Comparison of ENCODE assay signal across 8 mouse cellular contexts in the genomic region with DNA sequence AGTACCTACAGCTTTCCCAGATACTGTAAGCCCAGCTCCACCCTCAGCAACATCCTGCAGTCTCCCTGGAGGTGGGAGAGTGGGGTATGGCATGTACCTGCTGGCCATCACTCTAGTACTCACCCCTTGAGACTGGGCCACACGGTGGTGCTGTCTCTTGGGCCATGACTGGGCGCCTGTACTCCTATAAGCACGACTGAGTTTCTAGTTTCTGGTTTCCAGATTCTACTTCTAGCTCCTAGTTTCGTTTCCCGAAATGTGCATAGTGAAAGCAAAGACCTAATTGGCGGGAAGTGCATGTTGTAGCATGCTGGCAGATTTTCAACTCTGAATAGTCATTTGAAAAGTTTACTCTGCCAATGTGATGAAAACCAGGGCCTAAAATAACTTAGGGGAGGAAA. TPM values are rescaled to one million over a fixed set of nuclear protein-coding genes. Genes with fewer than 3 reads are reported as not detected.
DNase-seq lines count a peak whose midpoint lies in the region; ATAC-seq and TF ChIP-seq lines count a peak whose summit lies in the region.

Phf11d (minus strand) TSS at position 227 of the 401 bp plus-strand sequence.

- WGBS in heart, embryonic 11.5 days (ENCODE audit: insufficient replicate concordance), result 71% methylated on average over 6 of the region's 6 CpGs
- 73% methylated on average over 6 of the region's 6 CpGs for WGBS in kidney, postnatal 0 days

- H3K4me1 ChIP-seq in heart, embryonic 11.5 days (ENCODE audit: control insufficient read depth, insufficient read depth, low read length), result peaks cover 6% of the 10 kb centered on the region
- no peaks in the 10 kb centered on the region for H3K4me1 ChIP-seq in kidney, postnatal 0 days (replicated peaks; ENCODE audit: insufficient read depth, low read length)

- no peaks in the 10 kb centered on the region for H3K36me3 ChIP-seq in heart, embryonic 11.5 days (ENCODE audit: control insufficient read depth, insufficient read depth, low read length)
- H3K36me3 ChIP-seq in kidney, postnatal 0 days (ENCODE audit: insufficient read depth, low read length), result no peaks in the 10 kb centered on the region

- H3K9ac ChIP-seq in heart, embryonic 11.5 days (ENCODE audit: low read depth, low read length), result no peak within 1 kb of the TSS
- H3K9ac ChIP-seq in kidney, postnatal 0 days (ENCODE audit: low read depth, low read length), result no peak within 1 kb of the TSS

- no peak within 1 kb of the TSS for H3K4me2 ChIP-seq in heart, embryonic 11.5 days
- 0 out of 2 replicates have a peak within 1 kb of the TSS, but pooled peaks have one; percentile 13 for H3K4me2 ChIP-seq in kidney, postnatal 0 days (ENCODE audit: low read length)

- peak; percentile 17; the same call in 1 of the 2 replicates for TF ChIP-seq CTCF in kidney, postnatal 0 days (IDR thresholded peaks at IDR 0.05; ENCODE audit: low read depth)

- peak; percentile 82 to 88 for DNase-seq in heart, adult 18-20 months
- DNase-seq in ES-CJ7 (ENCODE audit: low read depth, low spot score), result peak; percentile 19
- DNase-seq in gastrocnemius, adult 18-20 months (ENCODE audit: low spot score), result peak; percentile 53
- peak; percentile 38 for DNase-seq in kidney, postnatal 0 days (ENCODE audit: low spot score)
- peak; percentile 26 to 38 for DNase-seq in monocyte, adult 2 months (ENCODE audit: low read depth in 1 of 2, low spot score in 2 of 2)
- no peak for DNase-seq in thymus, postnatal 14 days

- H3K27me3 ChIP-seq in heart, embryonic 11.5 days (ENCODE audit: control insufficient read depth, insufficient read depth, low read length), result no peaks in the 10 kb centered on the region
- no peaks in the 10 kb centered on the region for H3K27me3 ChIP-seq in kidney, postnatal 0 days (ENCODE audit: insufficient read depth, low read length)

- no peak within 1 kb of the TSS for H3K4me3 ChIP-seq in heart, embryonic 11.5 days (ENCODE audit: low read depth, low read length)
- H3K4me3 ChIP-seq in kidney, postnatal 0 days (replicated peaks; ENCODE audit: low read depth, low read length), result no peak within 1 kb of the TSS

- no peak for ATAC-seq in heart, embryonic 11.5 days (replicated peaks; ENCODE audit: insufficient number of reproducible peaks, low FRiP score, low TSS enrichment)
- no peak for ATAC-seq in kidney, postnatal 0 days (replicated peaks; ENCODE audit: low FRiP score, low read depth)
- ATAC-seq in erythroid progenitor cell, adult 5-6 weeks (replicated peaks; ENCODE audit: low FRiP score, poor library complexity, severe bottlenecking), result no peak

- H3K9me3 ChIP-seq in heart, embryonic 11.5 days (replicated peaks; ENCODE audit: control insufficient read depth, low read length), result no peaks in the 10 kb centered on the region
- no peaks in the 10 kb centered on the region for H3K9me3 ChIP-seq in kidney, postnatal 0 days (replicated peaks; ENCODE audit: low read length)

- no peak within 1 kb of the TSS for H3K27ac ChIP-seq in heart, embryonic 11.5 days (ENCODE audit: low read depth, low read length)
- H3K27ac ChIP-seq in kidney, postnatal 0 days, result no peak within 1 kb of the TSS

RNA-seq across cellular contexts. Expression of gene Phf11d, which starts in this region (rescaled TPM):
- 1 to 10 TPM; 5.0 to 5.6 TPM for total RNA-seq in heart, adult 18-20 months (2021)
- 0.17 and 0.21 TPM in 2 replicates for polyA plus RNA-seq in heart, embryonic 11.5 days (2014; fragmentation: Nextera tagmentation; extraction: Ambion mirVana)
- total RNA-seq in gastrocnemius, adult 18-20 months (2021), result 1 to 10 TPM in 1 of 2 experiments, under 1 TPM in 1; 0.91 to 1.3 TPM
- polyA plus RNA-seq in kidney, postnatal 0 days (2015; fragmentation: Nextera tagmentation; extraction: Ambion mirVana), result 2.8 and 3.1 TPM in 2 replicates
- total RNA-seq in erythroid progenitor cell, adult 5-6 weeks (2015; ENCODE audit: low replicate concordance), result 3.2 TPM in 1 of 2 replicates, not detected in the other
- 2.7 and 3.1 TPM in 2 replicates for total RNA-seq in erythroid progenitor cell, adult 5-6 weeks (2017; ENCODE audit: low replicate concordance)
